Mouse (Mus musculus) CH12.LX (cell line): ENCODE measurements around the gene Slc4a8. TPM values are rescaled to one million over a fixed set of nuclear protein-coding genes. Genes with fewer than 3 reads are reported as not detected.

ENCODE experiments used
- DNase-seq: peaks from one replicate; pipeline ENCODE4 v3.0.0-alpha.2; 2013; ENCODE audit errors: extremely low read depth
- H3K27ac ChIP-seq: 2 replicates; pipeline ENCODE4 v1.5.1; 2012; ENCODE audit warnings: low read depth, mild to moderate bottlenecking, control low read depth, moderate library complexity; ENCODE audit not compliant: insufficient read depth
- H3K27me3 ChIP-seq: replicated peaks from 2 replicates; pipeline ENCODE3; 2012; ENCODE audit warnings: inconsistent platforms
- H3K36me3 ChIP-seq, 2 experiments: replicated peaks in 1 of 2; 2 replicates each; pipeline versions ENCODE3 to v1.6.1; 2012; ENCODE audit warnings: inconsistent platforms in 1 of 2, low read length in 1 of 2, mild to moderate bottlenecking in 1 of 2, mixed read lengths in 1 of 2, moderate library complexity in 1 of 2; ENCODE audit not compliant: control insufficient read depth in 1 of 2, insufficient read depth in 1 of 2
- H3K4me1 ChIP-seq, 2 experiments: 2 replicates each; pipeline ENCODE4 v1.6.1; 2012; ENCODE audit warnings: inconsistent platforms in 1 of 2, moderate library complexity in 1 of 2; ENCODE audit not compliant: insufficient read depth in 2 of 2, control insufficient read depth in 1 of 2
- H3K4me2 ChIP-seq: 2 replicates; pipeline ENCODE4 v1.6.1; 2012; ENCODE audit warnings: low read depth, mild to moderate bottlenecking, control low read depth; ENCODE audit not compliant: poor library complexity, insufficient read depth, severe bottlenecking
- H3K4me3 ChIP-seq, 3 experiments: fragments of 150-350 bp in 1 of 3; sonication (generic) in 1 of 3; replicated peaks in 1 of 3; 2 replicates each; pipeline versions ENCODE3 to v1.5.1; 2011 to 2012; ENCODE audit warnings: low read depth in 2 of 3, low read length in 2 of 3, mild to moderate bottlenecking in 2 of 3, moderate library complexity in 2 of 3, control low read depth in 1 of 3, improper control_type of control experiment in 1 of 3, inconsistent platforms in 1 of 3, mixed read lengths in 1 of 3; ENCODE audit not compliant: poor library complexity in 1 of 3
- H3K79me2 ChIP-seq: replicated peaks from 2 replicates; pipeline ENCODE4 v1.6.1; 2012; ENCODE audit warnings: mild to moderate bottlenecking, moderate library complexity; ENCODE audit not compliant: control insufficient read depth, poor library complexity, insufficient read depth, severe bottlenecking; ENCODE audit errors: extremely low read depth
- H3K9ac ChIP-seq: 2 replicates; pipeline ENCODE4 v1.6.1; 2012; ENCODE audit warnings: low read depth, mild to moderate bottlenecking, control low read depth, moderate library complexity; ENCODE audit not compliant: insufficient read depth
- H3K9me3 ChIP-seq: replicated peaks from 2 replicates; pipeline ENCODE3; 2012; ENCODE audit warnings: low read length, inconsistent platforms, mixed read lengths
- BHLHE40 ChIP-seq: IDR thresholded peaks from 2 replicates; pipeline ENCODE4 v1.6.1; 2011; ENCODE audit warnings: mild to moderate bottlenecking, low read depth, low read length, improper control_type of control experiment
- CHD1 ChIP-seq: IDR thresholded peaks from 2 replicates; pipeline ENCODE4 v1.6.1; 2012; ENCODE audit warnings: low read depth, low read length, improper control_type of control experiment, inconsistent platforms
- CTCF ChIP-seq, 2 experiments: IDR thresholded peaks in 1 of 2; conservative IDR thresholded peaks in 1 of 2; 2 replicates each; pipeline ENCODE4 v1.5.1; 2011 to 2012; ENCODE audit warnings: low read depth in 2 of 2, low read length in 2 of 2, improper control_type of control experiment in 1 of 2, inconsistent platforms in 1 of 2, mild to moderate bottlenecking in 1 of 2, moderate library complexity in 1 of 2
- ETS1 ChIP-seq: conservative IDR thresholded peaks from 2 replicates; pipeline ENCODE4 v1.6.1; 2012; ENCODE audit warnings: low read depth, mild to moderate bottlenecking, inconsistent platforms, low read length, improper control_type of control experiment, moderate library complexity
- GABPA ChIP-seq: IDR thresholded peaks from 2 replicates; pipeline ENCODE4 v1.6.1; 2012; ENCODE audit warnings: low read depth, low read length, improper control_type of control experiment, inconsistent platforms; ENCODE audit not compliant: insufficient replicate concordance
- IRF4 ChIP-seq: IDR thresholded peaks from 2 replicates; pipeline ENCODE4 v1.6.1; 2014; ENCODE audit warnings: low read depth, mild to moderate bottlenecking, inconsistent platforms, low read length, improper control_type of control experiment
- KAT2A ChIP-seq: IDR thresholded peaks from 2 replicates; pipeline ENCODE4 v1.6.1; 2012; ENCODE audit warnings: low read length, improper control_type of control experiment, inconsistent platforms; ENCODE audit not compliant: insufficient replicate concordance
- MAFK ChIP-seq: IDR thresholded peaks from 2 replicates; pipeline ENCODE4 v1.6.1; 2011; ENCODE audit warnings: low read length, improper control_type of control experiment; ENCODE audit not compliant: insufficient replicate concordance
- MAX ChIP-seq: IDR thresholded peaks from 2 replicates; pipeline ENCODE4 v1.6.1; 2011; ENCODE audit warnings: low read length, improper control_type of control experiment
- MYC ChIP-seq: IDR thresholded peaks from 2 replicates; pipeline ENCODE4 v1.6.1; 2011; ENCODE audit warnings: low read depth, mild to moderate bottlenecking, improper control_type of control experiment, low read length
- RAD21 ChIP-seq: IDR thresholded peaks from 2 replicates; pipeline ENCODE4 v1.6.1; 2011; ENCODE audit warnings: low read depth, mild to moderate bottlenecking, low read length, improper control_type of control experiment, moderate library complexity
- SIN3A ChIP-seq: IDR thresholded peaks from 2 replicates; pipeline ENCODE4 v1.6.1; 2012; ENCODE audit warnings: low read length, improper control_type of control experiment, inconsistent platforms
- SMC3 ChIP-seq: IDR thresholded peaks from 2 replicates; pipeline ENCODE4 v1.6.1; 2011; ENCODE audit warnings: low read depth, low read length, improper control_type of control experiment
- USF1 ChIP-seq: IDR thresholded peaks from 2 replicates; pipeline ENCODE4 v1.6.1; 2014; ENCODE audit warnings: low read depth, mild to moderate bottlenecking, inconsistent platforms, low read length, improper control_type of control experiment
- USF2 ChIP-seq: conservative IDR thresholded peaks from 2 replicates; pipeline ENCODE4 v1.6.1; 2011; ENCODE audit warnings: low read depth, low read length, improper control_type of control experiment
- ZKSCAN1 ChIP-seq: IDR thresholded peaks from 2 replicates; pipeline ENCODE4 v1.6.1; 2012; ENCODE audit warnings: low read depth, inconsistent platforms, low read length, improper control_type of control experiment, borderline replicate concordance
- dilution Hi-C: fragments of 300-500 bp; cut with MboI; formaldehyde crosslinking; loops from 2 replicates; pipeline ENCODE4 v1.14.3; 2020; ENCODE audit warnings: low sequenced_read_pairs; ENCODE audit not compliant: extremely low pct_unique_long_range_greater_than_20kb, extremely low pct_ligation_motif_present
- in situ Hi-C: fragments of 300-500 bp; cut with MboI; formaldehyde crosslinking; loops from 3 replicates; pipeline ENCODE4 v1.14.3; 2019; ENCODE audit warnings: low sequenced_read_pairs, low pct_ligation_motif_present, low pct_unique_long_range_greater_than_20kb, mixed read lengths
- polyA plus RNA-seq: library from polyadenylated mRNA; unstranded; fragments of >175 nt; gene quantifications from 2 replicates; pipeline ENCODE4 v1.2.1, GENCODE M21; 2012; ENCODE audit warnings: low read depth; ENCODE audit not compliant: insufficient read length
- total RNA-seq, 2 experiments: library from RNA; depleted of rRNA; stranded (reverse); fragments of 300-350 nt in 1 of 2; fragments of >200 nt in 1 of 2; gene quantifications; 2 replicates each; pipeline ENCODE4 v1.2.3; 2012 to 2014

The Slc4a8 gene
- total and polyA plus RNA-seq, 3 experiments: 4.7 to 9.6 (median 5.1) TPM

DNA sequence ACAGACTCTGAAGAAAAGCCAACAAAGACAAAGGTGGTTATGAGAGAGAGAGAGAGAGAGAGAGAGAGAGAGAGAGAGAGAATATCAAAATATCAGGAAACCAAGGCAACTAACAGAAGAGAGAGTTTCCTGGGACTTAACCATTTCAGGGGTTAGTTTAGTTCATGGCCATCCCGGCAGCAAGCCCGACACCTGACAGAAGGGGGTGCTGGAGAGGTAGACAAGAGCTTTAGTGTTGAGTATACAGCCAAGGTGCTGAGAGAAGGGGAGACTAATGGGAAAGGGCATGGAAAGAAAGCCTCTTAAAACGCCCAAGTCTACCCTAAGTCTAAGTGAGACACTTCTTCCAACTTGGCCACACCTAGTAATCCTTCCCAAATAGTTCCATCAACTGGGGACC, 104.0 kb downstream of the Slc4a8 start:
- Histone ChIP-seq H3K4me1 (no peaks in the 10 kb centered on the region), H3K4me3 (no peak overlapping the region), H3K36me3 (no peaks in the 10 kb centered on the region), H3K27ac (no peak overlapping the region), H3K27me3 (peaks cover 48% of the 10 kb centered on the region), H3K4me2 (no peak overlapping the region), H3K79me2 (no peaks in the 10 kb centered on the region), H3K9me3 (peaks cover 20% of the 10 kb centered on the region), H3K9ac (no peak overlapping the region)
- dilution Hi-C loops (no loop called here), in situ Hi-C loops (no loop called here)
- no peak for DNase-seq
- peak; percentile 28 for TF ChIP-seq RAD21
- TF ChIP-seq CTCF (conservative IDR thresholded peaks at IDR 0.05 in 1 of 2, IDR thresholded peaks at IDR 0.05 in 1 of 2; ENCODE audit: low read depth in 2 of 2, low read length in 2 of 2): peak in 1 of 2 experiments; percentile 44; a peak in 2 of 4 replicates
- TF ChIP-seq SMC3: peak; percentile 37
- no peak for TF ChIP-seq MYC

DNA sequence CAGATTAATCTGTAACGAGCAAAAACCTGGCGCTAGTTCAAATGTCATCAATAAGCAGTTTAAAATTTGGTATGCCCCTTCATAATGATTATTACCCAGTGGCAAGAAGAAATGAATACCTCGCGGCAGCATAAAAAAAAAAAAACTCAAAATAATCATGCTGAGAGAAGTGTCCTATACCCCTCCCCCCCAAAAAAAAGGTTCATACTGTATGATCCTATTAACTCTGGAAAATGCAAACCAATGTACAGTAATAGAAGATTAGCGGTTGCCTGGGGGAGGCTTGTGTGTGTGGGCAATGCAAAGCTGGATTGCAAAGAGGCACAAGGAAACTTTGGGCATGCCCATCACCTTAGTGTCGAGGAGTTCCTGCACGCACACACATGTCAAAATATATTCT, 108.0 kb downstream of the Slc4a8 start, which contains the start of gene Scn8a:
TSS of gene Scn8a (plus strand) at position 301 of the 400 bp plus-strand sequence.
- no peak within 1 kb of the TSS for H3K4me2 ChIP-seq
- dilution Hi-C loops (no loop called here), in situ Hi-C loops (no loop called here)

DNA sequence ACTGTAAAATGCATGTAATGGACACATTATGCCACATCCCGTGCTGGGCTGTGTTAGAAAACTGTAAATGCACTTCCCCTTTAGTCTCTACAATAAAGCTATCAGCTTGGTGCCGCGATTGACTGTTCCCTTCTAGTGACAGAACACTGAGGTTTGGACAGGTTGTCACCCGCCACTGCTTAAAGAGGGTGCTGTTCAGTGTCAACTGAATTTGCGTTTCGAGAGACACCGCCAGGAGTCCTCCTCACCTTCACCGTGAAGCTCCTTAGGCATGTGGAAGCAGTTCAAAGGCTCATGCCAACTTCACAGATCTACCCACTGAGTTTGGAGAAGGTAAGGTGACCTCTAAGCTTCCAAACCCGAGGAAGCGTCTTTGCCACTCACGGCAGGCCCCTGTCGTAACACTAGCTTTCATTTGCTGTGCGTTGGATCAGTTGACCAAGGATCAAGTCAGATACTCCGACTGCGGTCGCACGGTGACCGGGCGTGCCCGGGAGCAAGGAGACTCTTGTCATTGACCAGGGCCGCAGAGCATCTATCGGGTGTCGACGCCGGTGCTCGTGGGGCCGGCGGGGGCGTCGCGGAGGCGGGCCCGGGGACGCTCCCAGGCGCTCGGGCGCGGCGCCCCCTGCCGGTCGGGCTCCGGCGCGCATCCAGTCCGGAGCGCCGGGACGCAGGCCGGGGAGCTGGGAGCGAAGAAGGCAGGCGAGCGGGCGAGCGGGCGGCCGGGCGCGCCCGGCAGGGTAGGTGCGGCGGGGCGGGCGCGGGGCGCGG, 108.6 kb downstream of the Slc4a8 start:
- no peaks in the 10 kb centered on the region for H3K79me2 ChIP-seq
- H3K9me3 ChIP-seq: peaks cover 29% of the 10 kb centered on the region
- H3K4me3 ChIP-seq: no peak overlapping the region
- no peak overlapping the region for H3K27ac ChIP-seq
- no peak for TF ChIP-seq BHLHE40
- H3K27me3 ChIP-seq: peaks cover 29% of the 10 kb centered on the region
- no peak for DNase-seq
- no peak overlapping the region for H3K9ac ChIP-seq
- in situ Hi-C loops: no loop called here
- H3K36me3 ChIP-seq: no peaks in the 10 kb centered on the region
- dilution Hi-C loops: no loop called here
- peaks cover 2 to 3% of the 10 kb centered on the region in 2 experiments; a peak in 1 of 4 replicates for H3K4me1 ChIP-seq
- H3K4me2 ChIP-seq: no peak overlapping the region

More for the DNA sequence above, 108.0 kb downstream of the Slc4a8 start, which contains the start of gene Scn8a:
- H3K27ac ChIP-seq: no peak within 1 kb of the TSS
- no peak for DNase-seq
- peaks cover 2 to 3% of the 10 kb centered on the region in 2 experiments; a peak in 1 of 4 replicates for H3K4me1 ChIP-seq
- H3K4me3 ChIP-seq: no peak within 1 kb of the TSS
- H3K9ac ChIP-seq: no peak within 1 kb of the TSS
- H3K9me3 ChIP-seq: peaks cover 29% of the 10 kb centered on the region
- no peaks in the 10 kb centered on the region for H3K79me2 ChIP-seq
- H3K36me3 ChIP-seq: no peaks in the 10 kb centered on the region
- TF ChIP-seq KAT2A: no peak
- no peak for TF ChIP-seq GABPA
- no peak for TF ChIP-seq MAX
- no peak for TF ChIP-seq ZKSCAN1
- no peak for TF ChIP-seq USF2
- no peak for TF ChIP-seq SIN3A
- no peak for TF ChIP-seq IRF4
- no peak for TF ChIP-seq MAFK
- TF ChIP-seq USF1: no peak
- TF ChIP-seq ETS1: no peak
- TF ChIP-seq CHD1: no peak
- peaks cover 31% of the 10 kb centered on the region for H3K27me3 ChIP-seq
